Mouse (Mus musculus): Measurements from ENCODE around the gene Alox5. TPM values are rescaled to one million over a fixed set of nuclear protein-coding genes. Genes with fewer than 3 reads are reported as not detected.
A peak's percentile ranks its signal among the peaks of the same experiment; 100 is the strongest.
"Not testable (repeated sequence)": the region's sequence is repeated elsewhere in the genome, so short reads cannot be mapped to it uniquely, and the experiment has no call there.

Alox5 gene
- polyA plus RNA-seq (2012; ENCODE audit: insufficient read depth, insufficient read length, missing spikeins), result 1.3 and 2.8 TPM in 2 replicates

- H3K27ac ChIP-seq (replicated peaks; ENCODE audit: low read depth, low read length), result no peak within 1 kb of the TSS
- H3K4me3 ChIP-seq (ENCODE audit: insufficient read depth, low read depth, low read length), result peak within 1 kb of the TSS; percentile 46
- no peaks in the 10 kb centered on the region for H3K4me1 ChIP-seq (ENCODE audit: control insufficient read depth, insufficient read depth, insufficient read length, low read length)
Measured at GRCm38 (mm10) chr6:116460544-116461283, at the start of gene Alox5. TSS of gene Alox5 (minus strand) at chr6:116461178.

GRCm38 (mm10) chr6:116506302-116507003, 45.5 kb upstream of the Alox5 start, which contains the start of gene Olfr212:
TSS of gene Olfr212 (plus strand) at chr6:116506516.
- not testable (repeated sequence) for H3K27ac ChIP-seq (replicated peaks; ENCODE audit: low read depth, low read length); H3K4me1 ChIP-seq (ENCODE audit: control insufficient read depth, insufficient read depth, insufficient read length, low read length); H3K4me3 ChIP-seq (ENCODE audit: insufficient read depth, low read depth, low read length)

- Histone ChIP-seq H3K4me1 (ENCODE audit: control insufficient read depth, insufficient read depth, insufficient read length, low read length) (no peaks in the 10 kb centered on the region), H3K4me3 (ENCODE audit: insufficient read depth, low read depth, low read length) (no peak overlapping the region), H3K27ac (replicated peaks; ENCODE audit: low read depth, low read length) (no peak overlapping the region)
Measured at GRCm38 (mm10) chr6:116495960-116496359, 35.0 kb upstream of the Alox5 start.

GRCm38 (mm10) chr6:116493742-116494141, 32.8 kb upstream of the Alox5 start:
- no peak overlapping the region for H3K4me3 ChIP-seq (ENCODE audit: insufficient read depth, low read depth, low read length)
- H3K4me1 ChIP-seq (ENCODE audit: control insufficient read depth, insufficient read depth, insufficient read length, low read length), result no peaks in the 10 kb centered on the region
- no peak overlapping the region for H3K27ac ChIP-seq (replicated peaks; ENCODE audit: low read depth, low read length)

GRCm38 (mm10) chr6:116488791-116489190, 27.8 kb upstream of the Alox5 start, which contains the start of gene Olfr211:
TSS of gene Olfr211 (plus strand) at chr6:116489091.
- Histone ChIP-seq H3K27ac (replicated peaks; ENCODE audit: low read depth, low read length) (no peak within 1 kb of the TSS), H3K4me3 (ENCODE audit: insufficient read depth, low read depth, low read length) (no peak within 1 kb of the TSS), H3K4me1 (ENCODE audit: control insufficient read depth, insufficient read depth, insufficient read length, low read length) (no peaks in the 10 kb centered on the region)

- Histone ChIP-seq H3K27ac (replicated peaks; ENCODE audit: low read depth, low read length) (no peak overlapping the region), H3K4me3 (ENCODE audit: insufficient read depth, low read depth, low read length) (no peak overlapping the region), H3K4me1 (ENCODE audit: control insufficient read depth, insufficient read depth, insufficient read length, low read length) (no peaks in the 10 kb centered on the region)
Measured at GRCm38 (mm10) chr6:116486833-116487232, 25.9 kb upstream of the Alox5 start.

GRCm38 (mm10) chr6:116485081-116485480, 24.1 kb upstream of the Alox5 start:
- no peaks in the 10 kb centered on the region for H3K4me1 ChIP-seq (ENCODE audit: control insufficient read depth, insufficient read depth, insufficient read length, low read length)
- no peak overlapping the region for H3K4me3 ChIP-seq (ENCODE audit: insufficient read depth, low read depth, low read length)

GRCm38 (mm10) chr6:116468081-116468480, 7.1 kb upstream of the Alox5 start:
- Histone ChIP-seq H3K4me3 (ENCODE audit: insufficient read depth, low read depth, low read length) (no peak overlapping the region), H3K4me1 (ENCODE audit: control insufficient read depth, insufficient read depth, insufficient read length, low read length) (no peaks in the 10 kb centered on the region), H3K27ac (replicated peaks; ENCODE audit: low read depth, low read length) (no peak overlapping the region)

More at GRCm38 (mm10) chr6:116485081-116485480, 24.1 kb upstream of the Alox5 start:
- H3K27ac ChIP-seq (replicated peaks; ENCODE audit: low read depth, low read length), result no peak overlapping the region

GRCm38 (mm10) chr6:116459232-116459631, 1.7 kb downstream of the Alox5 start:
- Histone ChIP-seq H3K4me1 (ENCODE audit: control insufficient read depth, insufficient read depth, insufficient read length, low read length) (no peaks in the 10 kb centered on the region), H3K4me3 (ENCODE audit: insufficient read depth, low read depth, low read length) (no peak overlapping the region), H3K27ac (replicated peaks; ENCODE audit: low read depth, low read length) (no peak overlapping the region)

- Histone ChIP-seq H3K27ac (replicated peaks; ENCODE audit: low read depth, low read length) (no peak overlapping the region; the same call in 1 of the 2 replicates), H3K4me1 (ENCODE audit: control insufficient read depth, insufficient read depth, insufficient read length, low read length) (no peaks in the 10 kb centered on the region), H3K4me3 (ENCODE audit: insufficient read depth, low read depth, low read length) (no peak overlapping the region)
Measured at GRCm38 (mm10) chr6:116458728-116459127, 2.2 kb downstream of the Alox5 start.

GRCm38 (mm10) chr6:116456482-116456881, 4.5 kb downstream of the Alox5 start:
- Histone ChIP-seq H3K27ac (replicated peaks; ENCODE audit: low read depth, low read length) (0 out of 2 replicates have a peak overlapping the region, but pooled peaks have one; percentile 49), H3K4me1 (ENCODE audit: control insufficient read depth, insufficient read depth, insufficient read length, low read length) (no peaks in the 10 kb centered on the region), H3K4me3 (ENCODE audit: insufficient read depth, low read depth, low read length) (no peak overlapping the region)

- H3K4me3 ChIP-seq (ENCODE audit: insufficient read depth, low read depth, low read length), result no peak overlapping the region
- H3K4me1 ChIP-seq (ENCODE audit: control insufficient read depth, insufficient read depth, insufficient read length, low read length), result no peaks in the 10 kb centered on the region
- peak overlapping the region; percentile 49; the same call in 1 of the 2 replicates for H3K27ac ChIP-seq (replicated peaks; ENCODE audit: low read depth, low read length)
Measured at GRCm38 (mm10) chr6:116455781-116456180, 5.2 kb downstream of the Alox5 start.

GRCm38 (mm10) chr6:116440849-116441248, 20.1 kb downstream of the Alox5 start:
- Histone ChIP-seq H3K4me1 (ENCODE audit: control insufficient read depth, insufficient read depth, insufficient read length, low read length) (no peaks in the 10 kb centered on the region), H3K27ac (replicated peaks; ENCODE audit: low read depth, low read length) (no peak overlapping the region), H3K4me3 (ENCODE audit: insufficient read depth, low read depth, low read length) (no peak overlapping the region)

- H3K4me1 ChIP-seq (ENCODE audit: control insufficient read depth, insufficient read depth, insufficient read length, low read length), result no peaks in the 10 kb centered on the region
- H3K27ac ChIP-seq (replicated peaks; ENCODE audit: low read depth, low read length), result no peak overlapping the region
- H3K4me3 ChIP-seq (ENCODE audit: insufficient read depth, low read depth, low read length), result no peak overlapping the region
Measured at GRCm38 (mm10) chr6:116440447-116440846, 20.5 kb downstream of the Alox5 start.

GRCm38 (mm10) chr6:116439531-116439930, 21.4 kb downstream of the Alox5 start:
- no peaks in the 10 kb centered on the region for H3K4me1 ChIP-seq (ENCODE audit: control insufficient read depth, insufficient read depth, insufficient read length, low read length)
- H3K27ac ChIP-seq (replicated peaks; ENCODE audit: low read depth, low read length), result no peak overlapping the region

More at GRCm38 (mm10) chr6:116439531-116439930, 21.4 kb downstream of the Alox5 start:
- H3K4me3 ChIP-seq (ENCODE audit: insufficient read depth, low read depth, low read length), result no peak overlapping the region
